Mouse (Mus musculus) heart, adult 2 months (tissue): ENCODE data around the gene Alpk3.

Source experiments
- CTCF ChIP-seq: fragments of 200-600 bp; IDR thresholded peaks from 2 replicates; pipeline ENCODE4 v1.8.1; 2022; ENCODE audit warnings: antibody characterized with exemption, mild to moderate bottlenecking, moderate library complexity
- EP300 ChIP-seq: fragments of 200-500 bp; IDR thresholded peaks from 2 replicates; pipeline ENCODE4 v1.6.1; 2011; ENCODE audit warnings: low read depth, low read length, control low read depth; ENCODE audit not compliant: insufficient read depth
- POLR2A ChIP-seq: fragments of 200-500 bp; IDR thresholded peaks from 2 replicates; pipeline ENCODE4 v1.6.1; 2011; ENCODE audit warnings: mild to moderate bottlenecking, low read depth, low read length, control low read depth; ENCODE audit not compliant: insufficient read depth

DNA sequence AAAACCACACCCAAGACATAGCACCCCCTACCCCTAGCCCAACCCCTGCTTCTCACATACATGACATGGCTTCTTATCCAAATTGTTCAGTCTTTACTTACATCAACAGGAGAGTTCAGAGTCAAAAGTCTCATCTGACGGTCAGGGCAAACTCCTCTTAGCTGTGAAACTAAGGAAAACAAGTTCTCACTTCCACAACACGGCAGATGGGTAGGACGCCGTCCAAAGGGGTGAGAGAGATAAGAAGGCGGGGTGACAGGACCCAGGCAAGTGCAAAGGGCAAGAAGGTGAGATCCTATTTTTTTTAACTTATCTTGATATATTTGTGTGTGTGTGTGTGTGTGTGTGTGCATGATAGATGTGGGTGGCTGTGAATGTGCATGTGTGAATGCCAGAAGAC lies 66.2 kb downstream of the Alpk3 start:
- TF ChIP-seq CTCF (no peak), EP300 (no peak), POLR2A (no peak)
